8 mouse cellular contexts compared by ENCODE assay signal in genomic region chr12:3855762-3856501, GRCm38 (mm10). TPM values are rescaled to one million over a fixed set of nuclear protein-coding genes. Genes with fewer than 3 reads are reported as not detected.
DNase-seq lines count a peak whose midpoint lies in the region; ATAC-seq and TF ChIP-seq lines count a peak whose summit lies in the region.

No protein-coding gene starts in this region.

- no peaks in the 10 kb centered on the region for H3K9me3 ChIP-seq in hindbrain, embryonic 10.5 days
- H3K9me3 ChIP-seq in hindbrain, embryonic 11.5 days (ENCODE audit: control insufficient read depth, low read length), result no peaks in the 10 kb centered on the region
- no peaks in the 10 kb centered on the region for H3K9me3 ChIP-seq in intestine, embryonic 16.5 days (ENCODE audit: control insufficient read depth, low read length)
- H3K9me3 ChIP-seq in liver, embryonic 14.5 days (ENCODE audit: control insufficient read depth, low read length), result no peaks in the 10 kb centered on the region
- no peaks in the 10 kb centered on the region for H3K9me3 ChIP-seq in neural tube, embryonic 12.5 days

- H3K9ac ChIP-seq in hindbrain, embryonic 11.5 days (ENCODE audit: low read depth, low read length), result no peak overlapping the region
- H3K9ac ChIP-seq in intestine, embryonic 16.5 days (ENCODE audit: low read depth, low read length), result peak overlapping the region; percentile 48
- no peak overlapping the region for H3K9ac ChIP-seq in liver, embryonic 14.5 days (replicated peaks)
- H3K9ac ChIP-seq in neural tube, embryonic 12.5 days, result no peak overlapping the region

- H3K36me3 ChIP-seq in hindbrain, embryonic 10.5 days, result 0 out of 2 replicates have a peak, but pooled peaks cover 4% of the 10 kb centered on the region
- no peaks in the 10 kb centered on the region for H3K36me3 ChIP-seq in hindbrain, embryonic 11.5 days (ENCODE audit: control insufficient read depth, insufficient read depth, low read length)
- peaks cover 3% of the 10 kb centered on the region; the same call in 1 of the 2 replicates for H3K36me3 ChIP-seq in intestine, embryonic 16.5 days (ENCODE audit: control insufficient read depth, insufficient read depth, low read length)
- no peaks in the 10 kb centered on the region for H3K36me3 ChIP-seq in liver, embryonic 14.5 days (replicated peaks; ENCODE audit: control insufficient read depth, insufficient read depth, low read depth)
- H3K36me3 ChIP-seq in neural tube, embryonic 12.5 days, result peaks cover 6% of the 10 kb centered on the region
- no peaks in the 10 kb centered on the region for H3K36me3 ChIP-seq in thymus, adult 2 months (ENCODE audit: control insufficient read depth, insufficient read depth, low read length)

- TF ChIP-seq EP300 in liver, embryonic 14.5 days (IDR thresholded peaks at IDR 0.05; ENCODE audit: low read depth), result no peak

- TF ChIP-seq CTCF in liver, embryonic 14.5 days (IDR thresholded peaks at IDR 0.05; ENCODE audit: low read depth), result no peak
- TF ChIP-seq CTCF in thymus, adult 2 months (IDR thresholded peaks at IDR 0.05; ENCODE audit: borderline replicate concordance, control insufficient read depth, extremely low read depth, insufficient read depth, low read length, poor library complexity), result peak; percentile 13; the same call in 1 of the 2 replicates

- ATAC-seq in hindbrain, embryonic 11.5 days (ENCODE audit: low FRiP score), result no peak
- peak; percentile 76 for ATAC-seq in granulocyte monocyte progenitor cell, adult 5-6 weeks (replicated peaks; ENCODE audit: poor library complexity, severe bottlenecking)
- ATAC-seq in intestine, embryonic 16.5 days, result peak; percentile 72
- ATAC-seq in liver, embryonic 14.5 days (ENCODE audit: insufficient read depth), result peak; percentile 66
- 0 out of 2 replicates have a peak, but pooled peaks have one; percentile 29 for ATAC-seq in neural tube, embryonic 12.5 days (ENCODE audit: low FRiP score, low read depth)

- no peak for TF ChIP-seq POLR2A in thymus, adult 2 months (IDR thresholded peaks at IDR 0.05; ENCODE audit: control insufficient read depth, extremely low read depth, insufficient read depth, low read length, poor library complexity)

- WGBS in hindbrain, embryonic 10.5 days, result 57% methylated on average over 7 of the region's 7 CpGs
- whole genome bisulfite sequencing in hindbrain, embryonic 11.5 days, result 66% methylated on average over 7 of the region's 7 CpGs
- WGBS in intestine, embryonic 16.5 days, result 30% methylated on average over 7 of the region's 7 CpGs
- 23% methylated on average over 7 of the region's 7 CpGs for WGBS in liver, embryonic 14.5 days (ENCODE audit: insufficient replicate concordance)
- WGBS in neural tube, embryonic 12.5 days, result 55% methylated on average over 7 of the region's 7 CpGs
- 5% methylated on average over 7 of the region's 7 CpGs for WGBS in thymus, adult 2 months

- peak overlapping the region; percentile 23; the same call in 1 of the 2 replicates for H3K27ac ChIP-seq in hindbrain, embryonic 10.5 days
- H3K27ac ChIP-seq in hindbrain, embryonic 11.5 days (ENCODE audit: low read depth, low read length), result no peak overlapping the region
- H3K27ac ChIP-seq in intestine, embryonic 16.5 days (ENCODE audit: low read length), result peak overlapping the region; percentile 82
- H3K27ac ChIP-seq in liver, embryonic 14.5 days, result peak overlapping the region; percentile 10; the same call in 1 of the 2 replicates
- no peak overlapping the region; the same call in 1 of the 2 replicates for H3K27ac ChIP-seq in neural tube, embryonic 12.5 days
- H3K27ac ChIP-seq in thymus, adult 2 months (ENCODE audit: control insufficient read depth, insufficient read depth, low read length), result peak overlapping the region; percentile 96

- no peak for DNase-seq in hindbrain, embryonic 10.5 days (ENCODE audit: low spot score)
- no peak for DNase-seq in hindbrain, embryonic 11.5 days (ENCODE audit: low spot score)
- peak; percentile 70 to 74 for DNase-seq in cerebellum, adult 18-20 months
- no peak for DNase-seq in liver, embryonic 14.5 days (ENCODE audit: low read depth in 3 of 3, low spot score in 3 of 3)
- peak; percentile 80 for DNase-seq in thymus, adult 2 months

- no peak overlapping the region for H3K4me2 ChIP-seq in hindbrain, embryonic 11.5 days (replicated peaks; ENCODE audit: low read depth, low read length)
- H3K4me2 ChIP-seq in intestine, embryonic 16.5 days (ENCODE audit: low read depth, low read length), result no peak overlapping the region
- H3K4me2 ChIP-seq in liver, embryonic 14.5 days (ENCODE audit: low read depth), result peak overlapping the region; percentile 13; the same call in 1 of the 2 replicates
- no peak overlapping the region for H3K4me2 ChIP-seq in neural tube, embryonic 12.5 days (replicated peaks)

- peaks cover 17% of the 10 kb centered on the region for H3K27me3 ChIP-seq in hindbrain, embryonic 10.5 days (ENCODE audit: insufficient read depth, poor library complexity, severe bottlenecking)
- no peaks in the 10 kb centered on the region for H3K27me3 ChIP-seq in hindbrain, embryonic 11.5 days (ENCODE audit: control insufficient read depth, insufficient read depth, low read length)
- H3K27me3 ChIP-seq in intestine, embryonic 16.5 days (replicated peaks; ENCODE audit: control insufficient read depth, insufficient read depth, low read length), result no peaks in the 10 kb centered on the region
- no peaks in the 10 kb centered on the region for H3K27me3 ChIP-seq in liver, embryonic 14.5 days (ENCODE audit: control insufficient read depth, insufficient read depth, low read length)
- no peaks in the 10 kb centered on the region for H3K27me3 ChIP-seq in neural tube, embryonic 12.5 days (replicated peaks)
- H3K27me3 ChIP-seq in thymus, adult 2 months (ENCODE audit: control insufficient read depth, insufficient read depth, low read length), result no peaks in the 10 kb centered on the region

- H3K4me3 ChIP-seq in hindbrain, embryonic 10.5 days, result no peak overlapping the region
- no peak overlapping the region for H3K4me3 ChIP-seq in hindbrain, embryonic 11.5 days (ENCODE audit: low read depth, low read length)
- no peak overlapping the region for H3K4me3 ChIP-seq in intestine, embryonic 16.5 days (ENCODE audit: low read length)
- H3K4me3 ChIP-seq in liver, embryonic 14.5 days (ENCODE audit: insufficient read depth in 1 of 2, low read depth in 2 of 2, low read length in 2 of 2), result no peak overlapping the region
- no peak overlapping the region for H3K4me3 ChIP-seq in neural tube, embryonic 12.5 days
- H3K4me3 ChIP-seq in thymus, adult 2 months (ENCODE audit: control insufficient read depth, insufficient read depth, low read length), result 0 out of 2 replicates have a peak overlapping the region, but pooled peaks have one; percentile 1

- peaks cover 35% of the 10 kb centered on the region for H3K4me1 ChIP-seq in hindbrain, embryonic 10.5 days (replicated peaks)
- peaks cover under 1% of the 10 kb centered on the region for H3K4me1 ChIP-seq in hindbrain, embryonic 11.5 days (replicated peaks; ENCODE audit: control insufficient read depth, insufficient read depth, low read length)
- H3K4me1 ChIP-seq in intestine, embryonic 16.5 days (ENCODE audit: control insufficient read depth, insufficient read depth, low read length), result peaks cover 41% of the 10 kb centered on the region
- peaks cover 3 to 21% of the 10 kb centered on the region in 2 experiments; a peak in 3 of 4 replicates for H3K4me1 ChIP-seq in liver, embryonic 14.5 days (replicated peaks; ENCODE audit: control insufficient read depth in 2 of 2, insufficient read depth in 2 of 2, low read length in 1 of 2)
- H3K4me1 ChIP-seq in neural tube, embryonic 12.5 days, result peaks cover 10% of the 10 kb centered on the region
- peaks cover 31% of the 10 kb centered on the region for H3K4me1 ChIP-seq in thymus, adult 2 months (replicated peaks; ENCODE audit: control insufficient read depth, insufficient read depth, low read length)

RNA-seq across cellular contexts. Expression of gene Dnmt3a, which starts 50.1 kb away (rescaled TPM):
- polyA plus RNA-seq in hindbrain, embryonic 10.5 days (2016; fragmentation: Nextera tagmentation; extraction: Ambion mirVana), result 114 and 127 TPM in 2 replicates
- 68.6 and 75.5 TPM in 2 replicates for polyA plus RNA-seq in hindbrain, embryonic 11.5 days (2014; fragmentation: Nextera tagmentation; extraction: Ambion mirVana)
- 20.2 and 33.6 TPM in 2 replicates for total RNA-seq in granulocyte monocyte progenitor cell, adult 5-6 weeks (2014; fragmentation: Nextera tagmentation)
- total RNA-seq in granulocyte monocyte progenitor cell, adult 5-6 weeks (2017), result 21.7 and 22.9 TPM in 2 replicates
- polyA plus RNA-seq in intestine, embryonic 16.5 days (2015; fragmentation: Nextera tagmentation; extraction: Ambion mirVana), result 52.8 and 53.8 TPM in 2 replicates
- polyA plus RNA-seq in liver, embryonic 14.5 days (2012; rRNA removed), result 5.2 and 5.3 TPM in 2 replicates
- 12.8 and 14.1 TPM in 2 replicates for polyA plus RNA-seq in liver, embryonic 14.5 days (2014; fragmentation: Nextera tagmentation; extraction: Ambion mirVana)
- 146 and 175 TPM in 2 replicates for polyA plus RNA-seq in neural tube, embryonic 12.5 days (2016; fragmentation: Nextera tagmentation; extraction: Ambion mirVana)
- 40.9 and 55.1 TPM in 2 replicates for polyA plus RNA-seq in thymus, adult 2 months (2012; rRNA removed)

Comparison
In these comparisons a context has a peak if more than half of its experiments do, and no peak if none do; other contexts are left out.
1. H3K27ac ChIP-seq: peak in hindbrain, embryonic 10.5 days (single experiment), intestine, embryonic 16.5 days (single experiment), liver, embryonic 14.5 days (single experiment) and thymus, adult 2 months (single experiment); none in hindbrain, embryonic 11.5 days (single experiment) and neural tube, embryonic 12.5 days (single experiment).
2. DNase-seq: peak in cerebellum, adult 18-20 months (2 of 2) and thymus, adult 2 months (single experiment); none in hindbrain, embryonic 10.5 days (single experiment), hindbrain, embryonic 11.5 days (single experiment) and liver, embryonic 14.5 days (0 of 3).